Mouse (Mus musculus) ES-CJ7 (cell line): ENCODE data around the gene Macrod2.

Source experiments
- DNase-seq: peaks from one replicate; pipeline ENCODE4 v3.0.0; 2011; ENCODE audit warnings: low read depth, low spot score

Macrod2 gene

GRCm38 (mm10) chr2:140790363-140790762 is 395.3 kb downstream of the Macrod2 start:
- DNase-seq, result no peak

- no peak for DNase-seq
Observed at GRCm38 (mm10) chr2:140793886-140794608, 398.9 kb downstream of the Macrod2 start.

- DNase-seq, result no peak
Observed at GRCm38 (mm10) chr2:140811693-140812092, 416.6 kb downstream of the Macrod2 start.

DNA sequence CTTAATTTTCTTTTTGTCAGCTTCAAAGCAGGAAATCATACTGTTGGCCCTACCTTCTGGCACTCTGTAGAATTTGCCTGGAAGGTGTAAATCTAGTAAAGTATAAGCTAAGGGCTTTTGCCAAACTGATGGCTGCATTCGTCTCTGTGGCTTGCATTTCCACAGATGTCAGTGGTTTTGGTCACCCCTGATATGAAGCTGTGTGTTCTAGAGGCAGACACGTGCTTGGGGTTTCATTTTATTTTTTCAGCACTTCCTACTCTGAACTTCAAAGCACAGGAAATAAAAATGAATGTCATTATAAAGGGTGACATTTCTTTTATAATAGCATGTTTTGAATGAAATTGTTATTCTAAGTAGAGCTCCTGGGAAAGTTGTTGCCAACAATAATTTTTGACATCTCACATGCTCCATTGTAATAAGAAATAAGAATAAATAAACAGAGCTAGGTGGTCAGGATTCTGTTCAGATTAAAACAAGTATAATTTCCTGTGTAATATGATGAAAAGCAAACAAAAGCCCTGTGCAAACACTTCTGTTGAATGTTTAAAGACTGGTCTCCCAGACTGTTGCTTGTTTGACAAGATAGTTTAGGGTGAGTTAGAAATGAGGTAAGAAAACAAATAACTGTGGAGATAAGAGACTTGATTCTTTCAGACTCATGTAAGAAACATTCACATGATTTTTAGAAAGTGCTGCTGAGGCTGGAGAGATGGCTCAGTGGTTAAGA is 424.4 kb downstream of the Macrod2 start:
- no peak for DNase-seq

GRCm38 (mm10) chr2:140822378-140822777 is 427.3 kb downstream of the Macrod2 start:
- DNase-seq, result no peak

DNA sequence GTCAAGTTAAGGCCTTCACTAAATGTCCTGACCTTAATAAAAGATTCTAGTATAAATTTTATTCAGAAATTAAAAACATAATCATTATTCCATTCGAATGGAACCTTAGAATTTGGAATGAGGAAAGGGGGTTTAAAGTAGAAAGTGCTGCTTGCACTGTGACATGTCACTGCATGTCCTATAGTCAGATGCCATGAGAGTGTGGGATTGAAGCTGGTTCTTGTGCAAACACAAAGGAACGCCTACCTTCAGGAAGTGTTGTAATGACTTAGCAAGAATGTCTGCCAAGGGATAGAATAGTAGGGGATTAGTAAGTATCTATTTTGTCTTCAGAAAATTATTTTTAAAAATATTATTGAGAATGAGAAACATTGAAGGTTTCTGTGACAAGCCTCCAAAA is 431.1 kb downstream of the Macrod2 start:
- DNase-seq, result peak; percentile 6

GRCm38 (mm10) chr2:140828859-140829258 is 433.8 kb downstream of the Macrod2 start:
- DNase-seq, result no peak

- DNase-seq, result no peak
Observed at GRCm38 (mm10) chr2:140830086-140830485, 435.0 kb downstream of the Macrod2 start.

GRCm38 (mm10) chr2:140839371-140839770 is 444.3 kb downstream of the Macrod2 start:
- DNase-seq, result no peak

DNA sequence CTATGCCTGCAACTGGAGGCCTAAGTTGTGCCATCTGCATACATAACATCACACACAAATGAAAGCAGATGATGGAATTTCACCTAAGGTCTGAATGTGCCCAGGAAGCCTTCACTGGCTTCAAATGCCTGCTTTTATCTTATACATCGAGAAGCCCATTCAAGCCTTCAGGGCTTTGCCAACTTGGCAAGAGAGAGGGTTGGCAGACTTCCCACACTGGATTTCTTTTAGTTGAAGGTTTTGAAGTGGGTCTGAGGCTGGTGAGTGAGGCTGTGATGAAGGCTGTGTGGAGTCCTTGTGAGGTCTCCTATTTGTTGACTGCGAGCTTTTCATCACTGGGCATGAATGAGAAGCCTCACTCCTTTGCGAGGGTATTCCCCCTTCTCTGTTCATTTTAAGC is 444.8 kb downstream of the Macrod2 start:
- DNase-seq, result no peak

GRCm38 (mm10) chr2:140844030-140844429 is 448.9 kb downstream of the Macrod2 start:
- no peak for DNase-seq

DNA sequence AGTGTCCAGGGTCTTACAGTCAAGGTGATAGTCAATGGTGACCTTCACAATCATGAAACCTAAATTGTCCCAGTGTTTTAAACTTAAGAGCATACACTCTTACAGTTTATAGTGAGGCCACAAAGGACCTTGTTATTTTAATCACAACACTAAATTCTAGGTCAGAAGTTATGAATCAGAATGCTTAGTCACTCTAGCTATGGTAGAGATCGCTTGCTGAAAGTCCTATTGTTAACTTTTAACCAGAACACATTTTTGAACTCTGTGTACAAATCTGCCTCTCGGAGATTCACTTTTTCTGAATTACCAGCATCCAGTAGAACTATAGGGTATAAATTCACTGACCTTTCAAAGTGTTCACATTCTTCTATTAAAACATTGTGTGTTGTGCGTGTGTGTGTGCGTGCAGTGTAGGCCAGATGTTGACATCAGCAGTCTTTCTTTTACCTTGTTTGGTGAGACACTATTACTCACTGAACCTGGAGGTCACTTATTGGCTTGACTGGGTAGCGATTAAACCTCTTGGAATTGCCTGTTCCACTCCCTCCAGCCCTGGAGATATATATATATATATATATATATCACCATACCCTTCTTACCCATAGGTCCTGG is 452.8 kb downstream of the Macrod2 start:
- no peak for DNase-seq

GRCm38 (mm10) chr2:140853538-140853937 is 458.4 kb downstream of the Macrod2 start:
- no peak for DNase-seq

- no peak for DNase-seq
Observed at GRCm38 (mm10) chr2:140861356-140861755, 466.2 kb downstream of the Macrod2 start.

DNA sequence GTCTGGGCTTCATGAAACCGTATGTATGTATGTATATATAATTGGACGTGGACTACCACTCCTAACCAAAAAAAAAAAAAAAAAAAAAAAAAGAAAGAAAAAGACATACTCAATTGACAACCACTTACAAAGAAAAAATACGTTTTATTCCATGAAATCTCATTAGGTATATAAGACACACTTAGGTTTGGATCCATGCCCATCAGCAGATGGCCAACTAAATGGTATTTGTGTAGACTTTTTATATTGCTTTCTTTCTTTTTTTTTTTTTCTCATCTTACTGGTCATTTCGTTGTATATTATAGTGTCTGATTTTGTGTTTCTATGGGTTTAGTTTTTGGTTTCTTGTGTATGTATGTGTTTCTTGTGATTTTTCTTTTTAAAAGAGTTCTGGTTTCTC is 467.6 kb downstream of the Macrod2 start:
- no peak for DNase-seq

DNA sequence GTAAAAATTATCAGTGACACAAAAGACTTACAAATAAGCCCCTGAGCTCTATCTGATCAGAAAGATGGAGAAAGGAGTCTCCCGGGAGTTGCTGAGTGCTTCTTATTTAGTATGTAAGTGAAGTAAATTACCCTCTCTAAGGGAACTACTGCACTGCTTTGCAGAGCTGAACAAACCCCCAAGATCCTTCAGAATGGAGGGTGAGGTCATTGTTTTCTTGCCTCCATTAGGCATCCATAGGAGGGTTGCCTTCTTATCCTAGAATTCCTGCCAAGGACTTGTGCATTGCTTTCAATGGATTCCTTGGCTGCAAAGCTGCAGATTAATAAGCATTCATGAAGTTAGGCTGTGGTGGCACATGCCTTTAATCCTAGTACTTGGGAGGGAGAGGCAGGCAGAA is 470.5 kb downstream of the Macrod2 start:
- DNase-seq, result no peak

DNA sequence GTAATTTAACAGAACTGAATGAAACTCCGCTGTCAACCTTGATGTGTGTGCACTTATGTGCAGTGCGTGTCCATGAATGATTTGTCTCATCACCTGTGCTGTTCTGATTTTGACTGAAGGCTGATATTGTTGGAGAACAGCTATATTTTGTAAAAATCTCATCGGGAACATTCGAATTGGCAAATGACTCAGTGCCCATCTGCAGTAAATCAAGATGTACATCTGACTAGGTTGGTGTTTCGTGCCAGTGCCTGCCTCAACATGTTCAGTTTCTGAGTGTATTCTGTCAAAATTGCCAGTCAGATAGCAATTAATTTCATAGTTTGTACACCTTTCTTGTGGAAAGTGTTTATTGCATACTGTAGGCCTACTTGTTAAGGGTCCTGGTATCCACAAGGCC is 472.0 kb downstream of the Macrod2 start:
- DNase-seq, result no peak

- no peak for DNase-seq
Observed at GRCm38 (mm10) chr2:140885176-140885575, 490.1 kb downstream of the Macrod2 start.

DNA sequence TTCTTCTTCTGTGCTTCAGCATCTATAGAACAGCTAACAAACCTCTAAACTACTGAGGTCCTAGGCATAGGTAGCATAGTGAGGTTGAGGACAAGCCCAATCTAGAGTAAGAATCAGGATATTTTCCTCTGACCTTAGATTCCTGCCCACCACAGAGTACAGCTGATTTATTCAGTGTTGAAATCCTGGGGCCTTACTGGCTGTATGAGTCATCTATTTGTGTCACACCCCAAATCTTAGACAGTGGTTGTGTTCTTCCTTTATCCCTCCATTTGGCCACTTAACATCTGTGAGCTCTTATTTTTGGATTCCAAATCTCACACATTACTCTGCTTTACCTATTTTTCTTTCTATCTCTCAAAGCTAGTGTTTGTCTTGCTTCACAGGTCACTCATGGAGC is 495.6 kb downstream of the Macrod2 start:
- DNase-seq, result no peak

DNA sequence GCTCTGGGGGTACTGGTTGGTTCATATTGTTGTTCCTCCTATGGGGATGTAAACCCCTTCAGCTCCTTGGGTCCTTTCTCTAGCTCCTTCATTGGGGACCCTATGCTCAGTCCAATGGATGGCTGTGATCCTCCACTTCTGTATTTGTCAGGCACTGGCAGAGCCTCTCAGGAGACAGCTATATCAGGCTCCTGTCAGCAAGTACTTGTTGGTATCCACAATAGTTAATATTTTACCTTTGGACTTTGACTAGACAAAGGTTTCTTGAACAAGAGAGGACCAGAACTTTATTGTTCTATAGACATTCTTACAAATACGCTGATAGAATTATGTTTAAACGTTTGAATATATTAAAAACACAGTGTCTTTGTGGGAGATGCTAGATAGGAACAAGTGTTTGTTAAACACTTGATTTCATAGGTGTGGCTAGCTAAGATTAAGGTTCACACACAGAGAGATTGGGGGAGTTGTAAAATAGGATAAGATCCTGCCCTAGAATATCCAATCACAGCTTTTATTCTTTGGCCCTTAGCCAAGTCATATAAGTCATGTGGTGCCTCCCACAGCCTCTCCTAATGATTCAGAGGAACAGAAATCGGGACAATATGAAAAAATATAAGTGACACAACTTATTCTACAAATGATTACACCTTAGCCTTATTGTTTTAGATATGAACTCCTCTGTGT is 501.4 kb downstream of the Macrod2 start:
- no peak for DNase-seq

DNA sequence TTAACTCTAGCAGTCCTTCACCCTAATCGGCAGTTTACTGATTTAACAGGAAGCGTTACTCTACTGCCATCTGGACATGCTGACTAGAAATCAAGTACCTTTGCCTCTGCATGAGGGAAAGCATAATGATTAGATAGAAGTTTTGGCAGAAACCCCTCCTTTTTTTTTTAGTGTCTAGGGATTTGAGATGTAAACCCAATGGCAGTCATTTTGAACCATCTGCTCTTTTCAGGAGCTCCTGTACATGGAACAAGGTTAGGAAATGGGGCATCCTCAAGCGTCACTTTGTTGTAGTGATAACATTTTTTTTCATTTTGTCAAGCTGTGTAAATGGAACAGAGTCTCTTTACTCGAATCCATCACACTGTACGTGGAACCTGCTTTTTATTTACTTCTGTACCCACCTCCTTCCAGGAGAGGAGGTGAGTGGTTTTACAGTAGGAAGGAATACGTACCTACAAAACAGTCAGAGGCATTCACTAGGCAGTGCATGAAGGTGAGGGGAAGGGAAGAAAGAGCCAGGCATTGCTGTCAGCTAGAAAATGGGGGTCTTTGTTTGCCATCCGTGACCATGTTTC is 503.4 kb downstream of the Macrod2 start:
- DNase-seq, result no peak

GRCm38 (mm10) chr2:140905331-140905730 is 510.2 kb downstream of the Macrod2 start:
- DNase-seq, result no peak
